Mouse (Mus musculus): Measurements from ENCODE around the gene Ccdc167.

GRCm38 (mm10) chr17:29756381-29756780, 39.5 kb upstream of the Ccdc167 start:
- TF ChIP-seq CTCF (IDR thresholded peaks at IDR 0.05; ENCODE audit: control insufficient read depth, insufficient read depth, insufficient read length) (no peak), MAX (IDR thresholded peaks at IDR 0.05) (no peak), FOSL1 (IDR thresholded peaks at IDR 0.05; ENCODE audit: insufficient read depth, low read length, poor library complexity, severe bottlenecking) (no peak), CEBPB (IDR thresholded peaks at IDR 0.05; ENCODE audit: low read depth) (no peak), USF1 (IDR thresholded peaks at IDR 0.05; ENCODE audit: low read depth) (no peak), MYOD1 (IDR thresholded peaks at IDR 0.05; ENCODE audit: control insufficient read depth, insufficient read length, low read depth) (no peak)

Data from C2C12 (cell line).